Mouse (Mus musculus): ENCODE data around the gene Crocc. TPM values are rescaled to one million over a fixed set of nuclear protein-coding genes. Genes with fewer than 3 reads are reported as not detected.

Crocc gene
- polyA plus RNA-seq, 1 experiment from 2014 or later: 4.8 TPM

- no peaks in the 10 kb centered on the region for H3K27me3 ChIP-seq (ENCODE audit: control insufficient read depth, insufficient read depth, low read length)
- H3K27ac ChIP-seq (ENCODE audit: low read depth, low read length): no peak overlapping the region
- WGBS: 75% methylated on average over 9 of the region's 9 CpGs
- no peak overlapping the region for H3K9ac ChIP-seq (replicated peaks; ENCODE audit: low read depth, low read length)
- H3K36me3 ChIP-seq (ENCODE audit: control insufficient read depth, insufficient read depth, low read length): no peaks in the 10 kb centered on the region
- no peak overlapping the region for H3K4me3 ChIP-seq (ENCODE audit: low read depth, low read length)
- no peaks in the 10 kb centered on the region for H3K4me1 ChIP-seq (ENCODE audit: control insufficient read depth, insufficient read depth, low read length)
- ATAC-seq (ENCODE audit: low read depth): no peak
- no peaks in the 10 kb centered on the region for H3K9me3 ChIP-seq (ENCODE audit: control insufficient read depth, low read length)
- H3K4me2 ChIP-seq (ENCODE audit: low read depth, low read length): no peak overlapping the region
These were observed 28.4 kb upstream of the Crocc start for GRCm38 (mm10) chr4:141088714-141089113.

GRCm38 (mm10) chr4:141088033-141088432 is 27.7 kb upstream of the Crocc start, which contains the start of gene Spata21:
Gene Spata21, plus strand, starts transcription at chr4:141088333.
- Histone ChIP-seq H3K9me3 (ENCODE audit: control insufficient read depth, low read length) (no peaks in the 10 kb centered on the region), H3K4me1 (ENCODE audit: control insufficient read depth, insufficient read depth, low read length) (no peaks in the 10 kb centered on the region), H3K4me2 (ENCODE audit: low read depth, low read length) (no peak within 1 kb of the TSS), H3K27me3 (ENCODE audit: control insufficient read depth, insufficient read depth, low read length) (no peaks in the 10 kb centered on the region), H3K4me3 (ENCODE audit: low read depth, low read length) (no peak within 1 kb of the TSS), H3K36me3 (ENCODE audit: control insufficient read depth, insufficient read depth, low read length) (no peaks in the 10 kb centered on the region), H3K27ac (ENCODE audit: low read depth, low read length) (no peak within 1 kb of the TSS), H3K9ac (replicated peaks; ENCODE audit: low read depth, low read length) (no peak within 1 kb of the TSS)
- ATAC-seq (ENCODE audit: low read depth): no peak
- WGBS: 80% methylated on average over 6 of the region's 6 CpGs

GRCm38 (mm10) chr4:141086862-141087261 is 26.5 kb upstream of the Crocc start:
- no peaks in the 10 kb centered on the region for H3K36me3 ChIP-seq (ENCODE audit: control insufficient read depth, insufficient read depth, low read length)
- no peak for ATAC-seq (ENCODE audit: low read depth)
- H3K9me3 ChIP-seq (ENCODE audit: control insufficient read depth, low read length): no peaks in the 10 kb centered on the region
- 82% methylated on average over 10 of the region's 10 CpGs for WGBS
- H3K4me1 ChIP-seq (ENCODE audit: control insufficient read depth, insufficient read depth, low read length): no peaks in the 10 kb centered on the region
- no peak overlapping the region for H3K27ac ChIP-seq (ENCODE audit: low read depth, low read length)
- H3K4me2 ChIP-seq (ENCODE audit: low read depth, low read length): no peak overlapping the region
- H3K9ac ChIP-seq (replicated peaks; ENCODE audit: low read depth, low read length): no peak overlapping the region
- H3K4me3 ChIP-seq (ENCODE audit: low read depth, low read length): no peak overlapping the region
- H3K27me3 ChIP-seq (ENCODE audit: control insufficient read depth, insufficient read depth, low read length): no peaks in the 10 kb centered on the region

- no peaks in the 10 kb centered on the region for H3K36me3 ChIP-seq (ENCODE audit: control insufficient read depth, insufficient read depth, low read length)
- no peaks in the 10 kb centered on the region for H3K9me3 ChIP-seq (ENCODE audit: control insufficient read depth, low read length)
- H3K27me3 ChIP-seq (ENCODE audit: control insufficient read depth, insufficient read depth, low read length): no peaks in the 10 kb centered on the region
- 74% methylated on average over 18 of the region's 18 CpGs for WGBS
- peak; percentile 16 for ATAC-seq (ENCODE audit: low read depth)
- H3K4me1 ChIP-seq (ENCODE audit: control insufficient read depth, insufficient read depth, low read length): peaks cover 10% of the 10 kb centered on the region
- no peak overlapping the region for H3K9ac ChIP-seq (replicated peaks; ENCODE audit: low read depth, low read length)
- H3K4me3 ChIP-seq (ENCODE audit: low read depth, low read length): peak overlapping the region; percentile 98
- H3K4me2 ChIP-seq (ENCODE audit: low read depth, low read length): no peak overlapping the region
- no peak overlapping the region for H3K27ac ChIP-seq (ENCODE audit: low read depth, low read length)
These were observed 18.3 kb upstream of the Crocc start for GRCm38 (mm10) chr4:141078510-141079137.

- ATAC-seq (ENCODE audit: low read depth): peak; percentile 95
- no peaks in the 10 kb centered on the region for H3K36me3 ChIP-seq (ENCODE audit: control insufficient read depth, insufficient read depth, low read length)
- WGBS: under 1% methylated on average over 67 of the region's 67 CpGs
These were observed 17.5 kb upstream of the Crocc start, which contains the start of gene Necap2 for GRCm38 (mm10) chr4:141077681-141078509. Gene Necap2, minus strand, starts transcription at chr4:141078357.

GRCm38 (mm10) chr4:141076761-141077506 is 16.6 kb upstream of the Crocc start:
- peak overlapping the region; percentile 89 for H3K9ac ChIP-seq (replicated peaks; ENCODE audit: low read depth, low read length)

More at GRCm38 (mm10) chr4:141077681-141078509, 17.5 kb upstream of the Crocc start, which contains the start of gene Necap2:
- Histone ChIP-seq H3K4me3 (ENCODE audit: low read depth, low read length) (peak within 1 kb of the TSS; percentile 98), H3K27ac (ENCODE audit: low read depth, low read length) (peak within 1 kb of the TSS; percentile 70), H3K9ac (replicated peaks; ENCODE audit: low read depth, low read length) (peak within 1 kb of the TSS; percentile 89), H3K4me2 (ENCODE audit: low read depth, low read length) (peak within 1 kb of the TSS; percentile 97), H3K4me1 (ENCODE audit: control insufficient read depth, insufficient read depth, low read length) (peaks cover 10% of the 10 kb centered on the region), H3K27me3 (ENCODE audit: control insufficient read depth, insufficient read depth, low read length) (no peaks in the 10 kb centered on the region), H3K9me3 (ENCODE audit: control insufficient read depth, low read length) (no peaks in the 10 kb centered on the region)

GRCm38 (mm10) chr4:141074109-141074508 is 13.8 kb upstream of the Crocc start:
- Histone ChIP-seq H3K9me3 (ENCODE audit: control insufficient read depth, low read length) (no peaks in the 10 kb centered on the region), H3K4me1 (ENCODE audit: control insufficient read depth, insufficient read depth, low read length) (peaks cover 10% of the 10 kb centered on the region), H3K27ac (ENCODE audit: low read depth, low read length) (no peak overlapping the region), H3K27me3 (ENCODE audit: control insufficient read depth, insufficient read depth, low read length) (no peaks in the 10 kb centered on the region), H3K9ac (replicated peaks; ENCODE audit: low read depth, low read length) (no peak overlapping the region), H3K36me3 (ENCODE audit: control insufficient read depth, insufficient read depth, low read length) (peaks cover 23% of the 10 kb centered on the region), H3K4me3 (ENCODE audit: low read depth, low read length) (no peak overlapping the region), H3K4me2 (ENCODE audit: low read depth, low read length) (no peak overlapping the region)
- WGBS: 93% methylated on average over 4 of the region's 4 CpGs
- no peak for ATAC-seq (ENCODE audit: low read depth)

More at GRCm38 (mm10) chr4:141076761-141077506, 16.6 kb upstream of the Crocc start:
- no peak for ATAC-seq (ENCODE audit: low read depth)
- Histone ChIP-seq H3K9me3 (ENCODE audit: control insufficient read depth, low read length) (no peaks in the 10 kb centered on the region), H3K27me3 (ENCODE audit: control insufficient read depth, insufficient read depth, low read length) (no peaks in the 10 kb centered on the region), H3K4me1 (ENCODE audit: control insufficient read depth, insufficient read depth, low read length) (peaks cover 10% of the 10 kb centered on the region), H3K4me3 (ENCODE audit: low read depth, low read length) (peak overlapping the region; percentile 98), H3K4me2 (ENCODE audit: low read depth, low read length) (peak overlapping the region; percentile 97), H3K36me3 (ENCODE audit: control insufficient read depth, insufficient read depth, low read length) (no peaks in the 10 kb centered on the region), H3K27ac (ENCODE audit: low read depth, low read length) (no peak overlapping the region)
- 82% methylated on average over 17 of the region's 17 CpGs for WGBS

- 81% methylated on average over 9 of the region's 9 CpGs for WGBS
- Histone ChIP-seq H3K36me3 (ENCODE audit: control insufficient read depth, insufficient read depth, low read length) (peaks cover 28% of the 10 kb centered on the region), H3K9me3 (ENCODE audit: control insufficient read depth, low read length) (no peaks in the 10 kb centered on the region), H3K4me1 (ENCODE audit: control insufficient read depth, insufficient read depth, low read length) (peaks cover 10% of the 10 kb centered on the region), H3K4me2 (ENCODE audit: low read depth, low read length) (no peak overlapping the region), H3K27me3 (ENCODE audit: control insufficient read depth, insufficient read depth, low read length) (no peaks in the 10 kb centered on the region), H3K4me3 (ENCODE audit: low read depth, low read length) (no peak overlapping the region), H3K27ac (ENCODE audit: low read depth, low read length) (no peak overlapping the region), H3K9ac (replicated peaks; ENCODE audit: low read depth, low read length) (no peak overlapping the region)
- ATAC-seq (ENCODE audit: low read depth): no peak
These were observed 13.3 kb upstream of the Crocc start for GRCm38 (mm10) chr4:141073661-141074060.

Measured in neural tube, embryonic 14.5 days (tissue).